Mouse (Mus musculus) layer of hippocampus, postnatal 10 days (tissue): ENCODE results near the gene Prl7d1. TPM values are rescaled to one million over a fixed set of nuclear protein-coding genes. Genes with fewer than 3 reads are reported as not detected.
"Not testable (repeated sequence)": the region's sequence is repeated elsewhere in the genome, so short reads cannot be mapped to it uniquely, and the experiment has no call there.

ENCODE experiments used
- DNase-seq, 2 experiments: peaks; one replicate each; pipeline ENCODE4 v3.0.0; 2021; ENCODE audit warnings: low spot score in 2 of 2
- long read RNA-seq: library from polyadenylated mRNA; stranded (forward); transcript quantifications from one replicate; pipeline ENCODE4 v2.0.0, GENCODE M21; 2023
- total RNA-seq, 2 experiments: library from RNA; stranded (reverse); gene quantifications; 2 replicates each; pipeline ENCODE4 v1.2.3; 2021

Prl7d1 gene
- total RNA-seq: not detected
- long read RNA-seq: 0 reads

DNA sequence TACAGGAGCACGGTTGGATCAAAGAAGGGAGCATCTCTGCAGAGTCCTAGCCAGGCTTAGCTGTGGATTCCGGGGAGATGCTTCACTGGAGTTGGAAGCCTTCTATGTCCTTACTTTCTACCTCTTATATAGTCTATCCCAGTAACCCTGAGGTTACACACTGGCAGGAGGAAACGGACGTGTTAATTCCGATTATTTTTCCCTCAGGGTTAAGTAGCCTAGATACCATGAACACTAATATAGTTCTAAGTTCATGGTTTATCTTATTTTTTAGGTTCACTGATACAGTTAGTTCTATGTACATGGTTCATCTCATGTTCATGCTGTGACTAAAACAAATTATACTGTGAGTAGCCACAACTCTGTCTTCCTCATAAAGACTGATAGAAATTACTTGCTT lies at the start of gene Prl7d1:
TSS of gene Prl7d1 (minus strand) at position 101 of the 400 bp plus-strand sequence.
- no peak for DNase-seq

DNA sequence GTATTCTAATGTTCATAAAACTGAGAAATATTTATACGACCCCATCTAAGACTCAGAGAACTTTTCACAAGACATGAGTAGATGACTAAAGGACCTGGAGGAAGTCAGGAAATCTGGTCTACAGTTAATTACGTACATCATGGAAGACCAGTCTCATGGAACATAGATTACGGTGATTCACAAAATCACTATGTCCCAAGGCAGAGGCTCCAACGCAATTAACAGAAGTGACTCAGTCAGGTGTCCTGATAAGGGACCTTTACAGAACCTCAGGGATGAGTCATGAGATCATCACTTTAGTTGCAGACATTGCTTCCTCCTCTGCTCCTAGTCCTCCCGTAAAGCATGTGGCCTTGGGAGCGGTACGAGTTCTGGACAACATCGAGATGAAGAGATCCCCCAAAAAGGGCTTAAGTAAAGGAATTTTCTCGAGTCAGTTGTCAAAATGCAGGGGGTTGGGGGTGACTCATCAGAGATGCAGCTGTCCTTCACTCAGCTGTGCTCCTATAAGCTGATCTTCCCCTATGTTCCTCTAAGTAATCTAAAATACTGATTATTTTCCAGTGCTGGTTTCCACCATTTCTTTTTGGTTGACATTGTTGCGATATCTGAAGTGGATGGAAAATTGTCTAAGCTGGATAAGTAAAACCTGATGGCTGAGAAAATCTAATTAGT lies 18.1 kb upstream of the Prl7d1 start:
- no peak for DNase-seq

DNA sequence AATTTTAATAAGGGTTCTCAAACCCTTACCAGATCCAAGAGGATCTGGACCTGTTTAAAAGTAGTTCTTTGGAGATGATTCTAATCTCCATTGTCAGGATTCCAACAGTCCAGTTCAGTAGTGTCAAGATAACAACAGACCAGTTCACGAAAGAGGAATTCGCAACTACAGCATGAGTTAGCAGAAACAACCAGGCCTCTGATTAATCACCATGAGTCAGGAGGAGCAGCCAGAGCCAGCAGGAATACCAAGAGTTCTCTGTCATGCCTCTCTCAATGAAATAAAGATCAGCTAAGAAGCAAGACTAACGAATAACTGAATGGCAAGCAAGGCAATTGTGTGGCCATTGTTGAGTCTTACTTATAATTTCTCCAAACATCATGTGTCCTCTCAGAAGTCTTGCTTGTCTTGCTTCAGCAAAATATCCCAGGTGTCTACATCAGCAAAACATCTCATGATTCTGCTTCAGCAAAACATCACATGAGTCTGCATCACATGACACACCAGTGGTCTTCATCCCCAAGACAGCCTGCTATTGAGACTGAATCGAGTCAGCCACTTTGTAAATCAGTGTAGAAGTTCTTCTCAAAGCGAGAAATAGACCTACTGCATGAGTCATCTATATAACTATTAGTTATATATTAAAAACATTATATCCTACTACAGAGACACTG lies 13.9 kb upstream of the Prl7d1 start:
- not testable (repeated sequence) for DNase-seq

DNA sequence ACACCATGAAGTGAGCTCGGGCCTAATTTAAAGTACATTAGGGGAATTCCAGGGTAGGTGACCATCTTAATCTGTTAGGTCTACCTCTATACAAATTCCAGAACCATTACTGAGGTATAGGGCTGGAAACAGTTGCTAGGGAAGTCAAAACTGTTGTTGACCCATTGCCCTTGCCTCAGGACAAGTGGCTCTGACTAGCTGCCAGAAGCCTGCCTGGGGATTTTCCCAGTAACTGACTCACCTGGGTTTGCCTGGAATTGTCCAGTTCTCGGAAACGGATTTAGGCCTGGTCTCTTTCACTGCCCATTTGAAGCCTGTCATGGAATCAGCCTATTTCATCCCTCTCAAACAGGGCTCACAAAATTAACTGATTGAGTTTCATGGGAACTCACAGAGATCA lies 8.5 kb upstream of the Prl7d1 start:
- not testable (repeated sequence) for DNase-seq

DNA sequence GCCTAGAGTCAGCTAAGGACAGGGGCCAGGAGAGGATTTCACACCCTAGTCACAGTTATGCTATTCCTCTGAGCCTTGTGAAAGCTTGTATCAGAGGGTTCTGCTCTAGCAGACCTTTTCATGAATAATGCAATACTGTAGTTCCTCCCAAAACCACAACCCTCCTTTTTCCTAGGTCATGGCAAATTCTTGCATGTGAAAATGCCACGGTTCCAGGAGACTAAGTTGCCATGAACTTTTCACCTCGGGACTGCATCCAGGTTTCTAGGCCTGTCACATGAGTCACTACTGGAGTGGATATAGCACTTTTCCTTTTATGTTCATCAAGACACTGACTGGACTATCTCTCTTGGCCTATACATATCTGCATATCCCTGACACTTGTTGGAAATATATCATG lies 10.0 kb downstream of the Prl7d1 start:
- no peak for DNase-seq

DNA sequence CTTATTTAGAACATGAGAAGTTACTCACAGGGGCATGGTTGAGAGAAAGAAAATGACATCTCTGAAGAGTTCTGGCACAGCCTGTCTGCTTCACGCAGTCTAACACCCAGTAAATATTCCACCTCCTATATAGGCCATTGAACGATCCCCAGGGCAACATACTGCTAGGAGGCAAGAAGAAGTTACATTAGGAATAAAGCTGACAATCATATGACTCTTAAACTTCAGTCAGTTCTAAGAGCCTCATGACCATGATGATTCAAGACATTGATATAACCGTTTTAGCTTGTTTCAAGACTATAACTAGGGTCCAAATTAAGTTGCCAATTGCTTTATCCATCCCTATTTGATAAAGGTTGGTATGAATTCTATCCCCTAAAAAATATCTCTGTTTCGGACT lies 48.6 kb downstream of the Prl7d1 start, which contains the start of gene Prl7a2:
TSS of gene Prl7a2 (minus strand) at position 101 of the 400 bp plus-strand sequence.
- no peak for DNase-seq

DNA sequence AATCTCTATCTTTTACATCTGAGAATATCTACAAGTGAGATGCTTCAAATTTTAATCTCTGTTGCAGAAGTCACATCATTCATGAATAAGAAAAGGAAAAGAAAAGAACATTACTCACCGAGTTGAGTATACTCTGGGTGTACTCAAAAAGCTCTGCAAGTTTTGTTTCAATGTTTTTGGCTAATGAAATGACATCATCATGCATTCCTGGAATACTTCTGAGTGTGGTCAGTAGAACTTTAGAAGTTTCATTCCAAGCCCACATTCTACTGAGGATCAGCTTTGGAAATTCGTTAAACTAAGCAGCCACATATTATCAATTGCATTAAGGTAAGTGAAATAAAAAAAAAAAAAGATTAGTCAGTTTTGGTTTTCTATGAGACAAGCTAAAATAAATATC lies 55.8 kb downstream of the Prl7d1 start:
- DNase-seq: no peak

Other genes starting within 250 kb of the Prl7d1 start
- gene Prl8a8, start 203.5 kb downstream of the Prl7d1 start, total RNA-seq: not detected
- not detected for gene Prl8a9, start 152.1 kb downstream of the Prl7d1 start, total RNA-seq
- not detected for gene Prl8a1, start 134.6 kb downstream of the Prl7d1 start, total RNA-seq
- not detected for gene Prl7b1, start 106.2 kb downstream of the Prl7d1 start, total RNA-seq
- gene Prl7a1, start 74.2 kb downstream of the Prl7d1 start, total RNA-seq: not detected
- gene Prl7a2, start 48.7 kb downstream of the Prl7d1 start, total RNA-seq: not detected
- not detected for gene Prl7c1, start 64.1 kb upstream of the Prl7d1 start, total RNA-seq
- gene Prl2a1, start 84.9 kb upstream of the Prl7d1 start, total RNA-seq: not detected
- gene Prl2c1, start 132.6 kb upstream of the Prl7d1 start, total RNA-seq: not detected